Mouse (Mus musculus) midbrain, embryonic 16.5 days (tissue): ENCODE measurements around the gene Rp2. TPM values are rescaled to one million over a fixed set of nuclear protein-coding genes. Genes with fewer than 3 reads are reported as not detected.
A peak's percentile ranks its signal among the peaks of the same experiment; 100 is the strongest.

Experiments used
- ATAC-seq: fragments of 200-750 bp; cut with Nextera tagmentation; 2 replicates; pipeline ENCODE4 v1.8.0; 2017; ENCODE audit warnings: moderate TSS enrichment
- H3K27ac ChIP-seq: fragments of 300-500 bp; sonication (generic); 2 replicates; pipeline ENCODE4 v1.5.1; 2014; ENCODE audit warnings: mild to moderate bottlenecking, low read length, mixed read lengths
- H3K27me3 ChIP-seq: fragments of 300-500 bp; sonication (generic); 2 replicates; pipeline ENCODE4 v1.6.1; 2014; ENCODE audit warnings: low read depth, low read length, mixed read lengths; ENCODE audit not compliant: control insufficient read depth, insufficient read depth
- H3K36me3 ChIP-seq: fragments of 300-500 bp; sonication (generic); 2 replicates; pipeline ENCODE4 v1.6.1; 2014; ENCODE audit warnings: mild to moderate bottlenecking, low read length, moderate library complexity, mixed read lengths; ENCODE audit not compliant: control insufficient read depth, insufficient read depth
- H3K4me1 ChIP-seq: fragments of 300-500 bp; sonication (generic); 2 replicates; pipeline ENCODE4 v1.6.1; 2014; ENCODE audit warnings: mild to moderate bottlenecking, low read length, mixed read lengths; ENCODE audit not compliant: control insufficient read depth, insufficient read depth
- H3K4me2 ChIP-seq: fragments of 300-500 bp; sonication (generic); 2 replicates; pipeline ENCODE4 v1.6.1; 2014; ENCODE audit warnings: mild to moderate bottlenecking, low read length, mixed read lengths
- H3K4me3 ChIP-seq: fragments of 300-500 bp; sonication (generic); 2 replicates; pipeline ENCODE4 v1.5.1; 2014; ENCODE audit warnings: low read depth, mild to moderate bottlenecking, low read length, moderate library complexity, mixed read lengths
- H3K9ac ChIP-seq: fragments of 300-500 bp; sonication (generic); 2 replicates; pipeline ENCODE4 v1.6.1; 2014; ENCODE audit warnings: low read depth, low read length, mixed read lengths
- H3K9me3 ChIP-seq: fragments of 300-500 bp; sonication (generic); replicated peaks from 2 replicates; pipeline ENCODE4 v1.6.1; 2014; ENCODE audit warnings: mild to moderate bottlenecking, low read length, mixed read lengths; ENCODE audit not compliant: control insufficient read depth, poor library complexity, severe bottlenecking
- WGBS: fragments of 180-500 bp; shearing (Covaris S2); extraction: QIAGEN DNeasy Blood & Tissue Kit; methylation state at CpG from one replicate; pipeline ENCODE4 v1.1.7; 2014; 5-methylcytosine and 5-hydroxymethylcytosine counted together
- polyA plus RNA-seq: library from polyadenylated mRNA; unstranded; fragments of >200 nt; fragmentation: Nextera tagmentation; extraction: Ambion mirVana; gene quantifications from 2 replicates; pipeline ENCODE4 v1.2.1, GENCODE M21; 2015

Rp2 gene
- polyA plus RNA-seq, 1 experiment from 2014 or later, result 15.6 TPM

DNA sequence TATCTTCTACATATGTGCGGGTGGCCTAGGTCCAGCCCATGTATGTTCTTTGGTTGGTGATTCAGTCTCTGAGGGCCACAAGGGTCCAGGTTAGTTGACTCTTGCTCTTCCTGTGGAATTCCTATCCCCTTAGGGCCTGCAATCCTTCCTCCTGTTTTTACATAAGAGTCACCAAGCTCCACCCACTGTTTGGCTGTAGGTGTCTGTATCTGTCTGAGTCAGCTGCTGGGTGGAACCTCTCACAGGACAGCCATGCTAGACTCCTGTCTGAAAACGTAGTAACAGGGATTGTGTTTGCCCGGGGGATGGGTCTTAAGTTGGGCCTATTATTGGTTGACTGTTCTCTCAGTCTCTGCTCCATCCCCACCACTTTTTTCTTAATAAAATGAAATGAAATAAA lies 47.9 kb downstream of the Rp2 start:
- Histone ChIP-seq H3K4me1 (no peaks in the 10 kb centered on the region), H3K27ac (no peak overlapping the region), H3K27me3 (no peaks in the 10 kb centered on the region), H3K9ac (no peak overlapping the region), H3K4me2 (no peak overlapping the region), H3K36me3 (no peaks in the 10 kb centered on the region), H3K4me3 (no peak overlapping the region), H3K9me3 (no peaks in the 10 kb centered on the region)
- no peak for ATAC-seq
- 86% methylated on average over 3 of the region's 3 CpGs for WGBS

DNA sequence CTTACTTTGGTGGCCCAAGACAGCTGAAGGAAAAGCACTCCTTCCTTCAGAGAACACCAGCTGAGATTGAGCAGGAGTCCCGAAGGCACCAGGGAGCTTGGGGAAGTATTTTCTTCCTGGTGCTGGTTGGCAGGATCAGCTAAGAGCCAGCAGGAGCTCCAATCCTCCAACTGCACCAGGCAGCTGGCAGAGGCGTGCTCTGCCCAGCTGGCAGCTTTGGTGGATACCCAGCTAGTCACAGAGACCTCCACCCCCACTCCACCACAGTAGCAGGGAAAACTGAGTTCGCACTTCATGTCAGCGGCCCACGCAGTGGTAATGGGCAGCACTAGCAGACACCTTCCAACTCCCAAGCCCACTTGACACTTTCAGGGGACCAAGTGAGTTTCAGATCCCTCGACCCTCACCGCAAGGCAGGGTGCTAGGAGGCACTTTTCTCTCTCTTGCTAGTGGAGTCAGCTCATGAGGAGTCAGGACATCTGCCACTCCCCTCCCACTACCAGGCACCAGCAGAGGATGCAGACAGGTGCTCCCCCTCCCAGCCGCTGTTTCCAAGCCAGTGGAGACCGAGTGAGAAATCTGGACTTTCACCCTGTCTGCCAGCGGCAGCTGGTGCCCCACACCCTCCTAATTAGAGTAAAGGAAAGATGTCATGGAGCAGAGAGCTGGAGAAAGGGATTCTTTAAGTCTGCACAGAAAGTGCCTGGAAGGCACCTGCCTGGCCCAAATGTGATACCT lies 50.8 kb downstream of the Rp2 start:
- H3K36me3 ChIP-seq, result no peaks in the 10 kb centered on the region
- H3K27me3 ChIP-seq, result no peaks in the 10 kb centered on the region
- no peak overlapping the region for H3K27ac ChIP-seq
- 61% methylated on average over 10 of the region's 10 CpGs for WGBS
- no peak overlapping the region for H3K4me3 ChIP-seq
- no peak overlapping the region for H3K4me2 ChIP-seq
- no peaks in the 10 kb centered on the region for H3K4me1 ChIP-seq
- H3K9ac ChIP-seq, result no peak overlapping the region
- no peaks in the 10 kb centered on the region for H3K9me3 ChIP-seq
- ATAC-seq, result no peak

DNA sequence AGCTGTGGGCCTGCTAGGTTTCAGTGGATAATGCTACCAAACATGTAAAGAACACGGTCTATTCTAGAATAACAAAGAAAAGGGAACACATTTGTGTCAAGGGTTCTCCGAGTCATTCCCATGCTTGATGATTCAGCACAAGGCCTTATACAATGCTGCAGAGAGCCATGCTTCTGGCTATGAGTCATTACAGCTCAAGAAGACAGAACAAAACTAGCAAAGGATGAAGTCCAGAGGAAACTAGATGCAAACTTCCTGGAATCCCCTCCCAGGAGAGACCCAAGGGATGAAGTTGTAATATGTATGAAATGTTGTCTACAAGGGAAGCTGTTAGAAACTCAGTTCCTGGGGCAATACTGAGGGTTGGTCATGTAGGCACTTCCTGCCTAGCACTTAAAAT lies 54.2 kb downstream of the Rp2 start:
- Histone ChIP-seq H3K27me3 (no peaks in the 10 kb centered on the region), H3K9me3 (no peaks in the 10 kb centered on the region), H3K4me3 (no peak overlapping the region), H3K36me3 (no peaks in the 10 kb centered on the region), H3K9ac (no peak overlapping the region), H3K4me2 (no peak overlapping the region), H3K4me1 (no peaks in the 10 kb centered on the region), H3K27ac (no peak overlapping the region)
- WGBS, result 83% methylated on average over 2 of the region's 2 CpGs
- no peak for ATAC-seq

DNA sequence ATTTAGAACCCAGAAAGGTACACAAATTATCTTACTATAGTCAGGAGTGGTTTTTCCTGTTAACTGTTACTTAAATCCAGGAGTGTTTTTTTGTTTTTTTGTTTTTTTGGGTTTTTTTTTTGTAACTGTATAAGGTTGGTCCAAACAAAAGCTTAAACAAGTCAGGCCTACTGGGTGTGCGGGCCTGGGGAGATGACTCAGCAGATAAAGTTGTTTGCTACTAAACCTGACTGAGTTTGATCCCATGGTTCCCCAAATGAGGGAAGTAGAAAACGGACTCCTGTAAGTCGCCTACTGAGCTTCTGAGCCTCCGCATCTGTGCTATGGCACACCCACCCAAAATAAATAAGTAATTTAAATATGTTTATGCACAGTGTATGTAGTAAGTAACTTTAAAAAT lies 55.3 kb downstream of the Rp2 start:
- no peaks in the 10 kb centered on the region for H3K36me3 ChIP-seq
- WGBS, result 85% methylated on average over 4 of the region's 4 CpGs
- no peak overlapping the region for H3K9ac ChIP-seq
- no peak overlapping the region for H3K4me3 ChIP-seq
- H3K4me2 ChIP-seq, result no peak overlapping the region
- H3K9me3 ChIP-seq, result no peaks in the 10 kb centered on the region
- ATAC-seq, result no peak
- H3K27ac ChIP-seq, result no peak overlapping the region
- H3K4me1 ChIP-seq, result no peaks in the 10 kb centered on the region
- H3K27me3 ChIP-seq, result no peaks in the 10 kb centered on the region

DNA sequence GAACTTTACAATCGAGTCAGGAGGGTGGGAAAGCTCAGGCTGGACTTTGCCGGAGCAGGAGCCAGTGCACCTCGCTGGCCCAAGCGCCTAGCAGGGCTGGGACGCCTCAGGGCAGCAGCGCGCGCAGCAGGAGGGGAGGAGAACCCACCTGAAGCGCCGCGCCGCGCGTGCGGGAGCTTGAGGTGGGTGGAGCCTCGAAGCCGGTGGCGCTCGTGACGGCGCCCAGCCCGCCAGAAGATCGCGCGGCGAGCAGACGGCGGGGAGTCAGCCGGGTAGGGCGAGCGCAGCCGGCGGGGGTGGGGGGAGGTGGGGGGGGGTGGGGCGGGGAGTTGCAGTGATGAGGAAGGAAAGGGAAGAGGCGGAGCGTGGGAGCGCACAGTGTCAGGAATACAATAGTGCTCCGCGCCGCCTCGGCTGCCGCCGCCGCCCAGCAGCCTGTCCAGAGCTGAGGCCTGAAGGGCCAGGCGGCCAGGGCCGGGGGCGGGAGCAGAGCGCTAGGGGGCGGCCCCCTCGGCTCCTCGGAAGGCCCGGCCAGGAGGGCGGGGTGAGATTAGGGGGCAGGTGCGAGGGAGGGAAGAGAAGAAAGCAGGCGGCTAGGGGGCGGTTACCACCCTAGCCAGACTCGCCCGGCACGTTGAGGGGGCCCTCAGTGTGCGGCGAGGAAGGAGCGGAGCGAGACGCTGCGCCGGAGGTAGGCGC lies 61.0 kb downstream of the Rp2 start, which contains the start of gene Jade3:
TSS of gene Jade3 (plus strand) at position 549 of the 699 bp plus-strand sequence.
- no peaks in the 10 kb centered on the region for H3K27me3 ChIP-seq
- H3K4me2 ChIP-seq, result peak within 1 kb of the TSS; percentile 64
- peak within 1 kb of the TSS; percentile 62 for H3K4me3 ChIP-seq
- H3K36me3 ChIP-seq, result no peaks in the 10 kb centered on the region
- H3K9me3 ChIP-seq, result no peaks in the 10 kb centered on the region
- 18% methylated on average over 28 of the region's 67 CpGs for WGBS
- peak within 1 kb of the TSS; percentile 87 for H3K27ac ChIP-seq
- peak; percentile 97 for ATAC-seq
- H3K9ac ChIP-seq, result peak within 1 kb of the TSS; percentile 67
- peaks cover 4% of the 10 kb centered on the region for H3K4me1 ChIP-seq

DNA sequence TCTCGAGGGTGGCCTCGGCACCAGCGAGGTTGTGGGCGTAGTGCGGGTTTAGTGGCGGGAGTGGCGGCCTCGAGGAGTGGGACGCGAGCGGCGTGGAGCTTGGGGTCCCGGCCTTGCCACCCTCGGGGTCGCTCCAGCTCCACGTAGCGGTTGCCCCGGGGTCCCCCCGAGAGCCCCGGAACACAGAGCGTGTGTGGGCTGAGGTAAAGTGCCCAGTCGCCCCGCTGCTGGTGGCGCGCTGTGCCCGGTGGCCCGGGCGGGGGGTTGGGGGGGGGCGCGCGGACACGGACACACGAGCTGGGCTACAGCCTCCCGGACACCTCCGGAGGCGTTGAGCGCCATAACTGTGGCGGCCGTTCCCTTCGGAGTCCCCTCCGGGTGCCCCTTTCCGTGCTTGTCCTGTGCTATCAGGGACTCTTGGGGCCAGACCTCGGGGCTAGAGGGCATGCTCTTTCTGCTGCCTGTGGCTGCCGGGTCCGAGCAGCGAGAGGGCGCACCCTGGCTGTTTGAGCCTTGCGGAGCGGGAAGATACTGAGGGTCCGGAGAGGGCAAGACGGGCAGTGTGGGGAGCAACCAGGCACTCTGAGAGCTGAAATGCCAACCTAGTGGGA lies 61.7 kb downstream of the Rp2 start:
- Histone ChIP-seq H3K4me3 (peak overlapping the region; percentile 62), H3K4me2 (peak overlapping the region; percentile 64), H3K4me1 (peaks cover 4% of the 10 kb centered on the region), H3K27me3 (no peaks in the 10 kb centered on the region), H3K9ac (peak overlapping the region; percentile 67), H3K36me3 (no peaks in the 10 kb centered on the region), H3K27ac (peak overlapping the region; percentile 87), H3K9me3 (no peaks in the 10 kb centered on the region)
- 28% methylated on average over 31 of the region's 51 CpGs for WGBS
- peak; percentile 39 for ATAC-seq

Other genes with a start within 250 kb of the Rp2 start
- gene Slc9a7, start 72.7 kb upstream of the Rp2 start, polyA plus RNA-seq, result 12.0 and 13.3 TPM in 2 replicates
- 5.3 and 6.3 TPM in 2 replicates for gene Jade3, start 61.2 kb downstream of the Rp2 start, polyA plus RNA-seq
- 0.63 and 0.82 TPM in 2 replicates for gene Rgn, start 185.3 kb downstream of the Rp2 start, polyA plus RNA-seq